Mouse (Mus musculus): ENCODE measurements around the gene Cdk8.

DNA sequence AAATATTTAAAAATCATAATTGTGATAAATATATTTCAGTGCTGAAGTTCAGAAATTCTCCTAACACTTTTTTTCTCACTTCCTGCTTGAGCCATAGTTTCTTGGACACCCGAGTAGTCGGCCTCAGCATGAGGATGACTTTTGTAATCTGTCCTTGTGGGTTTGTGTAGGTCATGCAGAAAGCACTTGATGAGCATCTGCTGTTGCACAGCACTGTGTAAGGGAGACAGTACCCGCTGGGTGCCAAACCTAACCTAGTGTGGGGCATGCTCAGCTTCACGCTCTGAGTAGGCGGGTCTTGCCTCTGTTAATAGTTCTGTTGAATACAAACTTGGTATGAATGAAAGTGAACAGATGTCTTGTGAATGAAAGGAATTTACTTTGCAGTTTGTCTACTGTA is 60.5 kb downstream of the Cdk8 start:
- no peak for TF ChIP-seq CTCF (IDR thresholded peaks at IDR 0.05)
- TF ChIP-seq POLR2A (IDR thresholded peaks at IDR 0.05; ENCODE audit: insufficient read depth, low read depth, low read length): no peak
- no peak for TF ChIP-seq EP300 (IDR thresholded peaks at IDR 0.05; ENCODE audit: insufficient read depth, low read depth, low read length)
